Mouse (Mus musculus) brain, embryonic 14.5 days (tissue): ENCODE data around the gene Rab6a.

ENCODE experiments used
- CTCF ChIP-seq: fragments of 200-500 bp; IDR thresholded peaks from 2 replicates; pipeline ENCODE4 v1.5.1; 2012; ENCODE audit warnings: inconsistent platforms, mild to moderate bottlenecking, moderate library complexity, borderline replicate concordance; ENCODE audit not compliant: insufficient read depth, insufficient read length; ENCODE audit errors: extremely low read depth
- POLR2A ChIP-seq: fragments of 200-500 bp; IDR thresholded peaks from 2 replicates; pipeline ENCODE4 v1.6.1; 2012; ENCODE audit warnings: mild to moderate bottlenecking, inconsistent platforms, borderline replicate concordance; ENCODE audit not compliant: poor library complexity, insufficient read depth, insufficient read length, severe bottlenecking; ENCODE audit errors: extremely low read depth

- TF ChIP-seq CTCF (no peak), POLR2A (no peak)
These were observed 34.5 kb upstream of the Rab6a start for GRCm38 (mm10) chr7:100572704-100573103.
